Mouse (Mus musculus): ENCODE results near the gene Glis2. TPM values are rescaled to one million over a fixed set of nuclear protein-coding genes. Genes with fewer than 3 reads are reported as not detected.

Glis2 gene
- polyA plus RNA-seq, 1 experiment from 2014 or later, result 9.2 TPM

GRCm38 (mm10) chr16:4663806-4664205 is 69.3 kb downstream of the Glis2 start:
- Histone ChIP-seq H3K27me3 (replicated peaks; ENCODE audit: control insufficient read depth, insufficient read depth, low read length) (no peaks in the 10 kb centered on the region), H3K36me3 (ENCODE audit: control insufficient read depth, insufficient read depth) (peaks cover 54% of the 10 kb centered on the region), H3K4me2 (replicated peaks; ENCODE audit: low read depth) (no peak overlapping the region), H3K4me3 (ENCODE audit: low read depth, low read length) (no peak overlapping the region), H3K9ac (ENCODE audit: low read depth, low read length) (no peak overlapping the region), H3K4me1 (replicated peaks; ENCODE audit: control insufficient read depth, insufficient read depth, low read length) (no peaks in the 10 kb centered on the region), H3K9me3 (ENCODE audit: control insufficient read depth) (no peaks in the 10 kb centered on the region), H3K27ac (ENCODE audit: low read depth, low read length) (no peak overlapping the region)
- no peak for TF ChIP-seq CTCF (IDR thresholded peaks at IDR 0.05; ENCODE audit: low read depth)
- ATAC-seq, result no peak
- WGBS, result 89% methylated on average over 2 of the region's 2 CpGs

DNA sequence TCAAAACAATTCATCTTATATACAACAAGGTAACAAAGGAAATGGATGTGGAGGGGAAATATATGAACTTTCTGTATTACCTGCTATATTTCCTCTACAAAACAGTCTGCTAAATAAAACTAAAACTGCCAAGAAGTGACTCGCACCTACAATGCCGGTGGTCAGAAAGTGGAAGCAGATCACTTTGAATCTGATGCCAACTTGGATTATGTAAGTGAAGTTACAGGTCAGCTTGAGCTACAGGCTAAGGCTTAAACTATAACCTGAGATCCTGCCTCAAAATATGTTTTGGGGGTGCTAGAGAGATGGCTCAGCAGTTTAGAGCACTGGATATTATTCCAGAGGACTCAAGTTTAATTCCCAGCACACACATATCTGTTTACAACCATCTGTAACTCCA is 71.2 kb downstream of the Glis2 start:
- no peak overlapping the region for H3K27ac ChIP-seq (ENCODE audit: low read depth, low read length)
- no peaks in the 10 kb centered on the region for H3K4me1 ChIP-seq (replicated peaks; ENCODE audit: control insufficient read depth, insufficient read depth, low read length)
- no peak overlapping the region for H3K4me2 ChIP-seq (replicated peaks; ENCODE audit: low read depth)
- no peak for TF ChIP-seq CTCF (IDR thresholded peaks at IDR 0.05; ENCODE audit: low read depth)
- H3K27me3 ChIP-seq (replicated peaks; ENCODE audit: control insufficient read depth, insufficient read depth, low read length), result no peaks in the 10 kb centered on the region
- no peak for ATAC-seq
- H3K36me3 ChIP-seq (ENCODE audit: control insufficient read depth, insufficient read depth), result peaks cover 62% of the 10 kb centered on the region
- H3K4me3 ChIP-seq (ENCODE audit: low read depth, low read length), result no peak overlapping the region
- WGBS, result 98% methylated on average over 2 of the region's 2 CpGs
- H3K9ac ChIP-seq (ENCODE audit: low read depth, low read length), result no peak overlapping the region
- no peaks in the 10 kb centered on the region for H3K9me3 ChIP-seq (ENCODE audit: control insufficient read depth)

GRCm38 (mm10) chr16:4667190-4667808 is 72.8 kb downstream of the Glis2 start:
- H3K4me1 ChIP-seq (replicated peaks; ENCODE audit: control insufficient read depth, insufficient read depth, low read length), result no peaks in the 10 kb centered on the region
- H3K4me3 ChIP-seq (ENCODE audit: low read depth, low read length), result no peak overlapping the region
- H3K9ac ChIP-seq (ENCODE audit: low read depth, low read length), result no peak overlapping the region
- TF ChIP-seq CTCF (IDR thresholded peaks at IDR 0.05; ENCODE audit: low read depth), result peak; percentile 95
- H3K4me2 ChIP-seq (replicated peaks; ENCODE audit: low read depth), result no peak overlapping the region
- no peaks in the 10 kb centered on the region for H3K9me3 ChIP-seq (ENCODE audit: control insufficient read depth)
- no peaks in the 10 kb centered on the region for H3K27me3 ChIP-seq (replicated peaks; ENCODE audit: control insufficient read depth, insufficient read depth, low read length)
- 26% methylated on average over 3 of the region's 3 CpGs for WGBS
- peak; percentile 66 for ATAC-seq
- peaks cover 50% of the 10 kb centered on the region for H3K36me3 ChIP-seq (ENCODE audit: control insufficient read depth, insufficient read depth)
- no peak overlapping the region for H3K27ac ChIP-seq (ENCODE audit: low read depth, low read length)

DNA sequence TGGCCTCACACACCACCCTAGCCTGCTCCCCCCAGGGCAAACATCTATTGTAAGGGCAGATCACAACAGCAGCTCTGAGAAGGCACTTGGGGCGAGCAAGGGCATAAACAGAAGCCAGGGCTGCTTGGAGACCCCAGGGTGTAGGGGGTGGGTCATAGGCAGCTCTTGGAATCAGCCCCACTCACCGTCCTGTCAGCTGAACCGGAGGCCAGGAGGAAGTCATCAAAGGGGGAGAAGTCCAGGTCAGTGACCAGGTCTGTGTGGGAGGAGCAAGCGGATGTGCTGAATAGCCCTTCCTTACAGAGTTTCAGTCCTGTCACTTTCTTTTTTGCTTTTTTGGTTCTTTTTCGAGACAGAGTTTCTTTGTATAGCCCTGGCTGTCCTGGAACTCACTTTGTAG is 75.8 kb downstream of the Glis2 start:
- Histone ChIP-seq H3K4me1 (replicated peaks; ENCODE audit: control insufficient read depth, insufficient read depth, low read length) (0 out of 2 replicates have a peak, but pooled peaks cover 2% of the 10 kb centered on the region), H3K36me3 (ENCODE audit: control insufficient read depth, insufficient read depth) (peaks cover 52% of the 10 kb centered on the region), H3K9me3 (ENCODE audit: control insufficient read depth) (no peaks in the 10 kb centered on the region), H3K27ac (ENCODE audit: low read depth, low read length) (no peak overlapping the region), H3K9ac (ENCODE audit: low read depth, low read length) (no peak overlapping the region), H3K4me2 (replicated peaks; ENCODE audit: low read depth) (no peak overlapping the region), H3K4me3 (ENCODE audit: low read depth, low read length) (no peak overlapping the region), H3K27me3 (replicated peaks; ENCODE audit: control insufficient read depth, insufficient read depth, low read length) (no peaks in the 10 kb centered on the region)
- no peak for TF ChIP-seq CTCF (IDR thresholded peaks at IDR 0.05; ENCODE audit: low read depth)
- 60% methylated on average over 5 of the region's 5 CpGs for whole genome bisulfite sequencing
- ATAC-seq, result no peak

GRCm38 (mm10) chr16:4674091-4674490 is 79.6 kb downstream of the Glis2 start:
- Histone ChIP-seq H3K9me3 (ENCODE audit: control insufficient read depth) (no peaks in the 10 kb centered on the region), H3K27ac (ENCODE audit: low read depth, low read length) (no peak overlapping the region), H3K9ac (ENCODE audit: low read depth, low read length) (no peak overlapping the region), H3K4me1 (replicated peaks; ENCODE audit: control insufficient read depth, insufficient read depth, low read length) (peaks cover 7% of the 10 kb centered on the region; the same call in 1 of the 2 replicates), H3K36me3 (ENCODE audit: control insufficient read depth, insufficient read depth) (peaks cover 38% of the 10 kb centered on the region), H3K4me3 (ENCODE audit: low read depth, low read length) (no peak overlapping the region), H3K4me2 (replicated peaks; ENCODE audit: low read depth) (no peak overlapping the region), H3K27me3 (replicated peaks; ENCODE audit: control insufficient read depth, insufficient read depth, low read length) (no peaks in the 10 kb centered on the region)
- no peak for ATAC-seq
- no peak for TF ChIP-seq CTCF (IDR thresholded peaks at IDR 0.05; ENCODE audit: low read depth)
- WGBS, result 76% methylated on average over 4 of the region's 4 CpGs

Other genes starting within 250 kb of the Glis2 start
- 1.5 and 2.1 TPM in 2 replicates for gene Adcy9, start 174.2 kb upstream of the Glis2 start, polyA plus RNA-seq (2015; fragmentation: Nextera tagmentation; extraction: Ambion mirVana)
- gene Srl, start 52.9 kb upstream of the Glis2 start, polyA plus RNA-seq (2015; fragmentation: Nextera tagmentation; extraction: Ambion mirVana), result 2.2 and 2.4 TPM in 2 replicates
- gene Tfap4, start 34.9 kb upstream of the Glis2 start, polyA plus RNA-seq (2015; fragmentation: Nextera tagmentation; extraction: Ambion mirVana), result 9.3 and 10.8 TPM in 2 replicates
- 63.3 and 72.1 TPM in 2 replicates for gene Pam16, start 30.3 kb downstream of the Glis2 start, polyA plus RNA-seq (2015; fragmentation: Nextera tagmentation; extraction: Ambion mirVana)
- gene Vasn, start 45.2 kb downstream of the Glis2 start, polyA plus RNA-seq (2015; fragmentation: Nextera tagmentation; extraction: Ambion mirVana), result 5.0 and 5.3 TPM in 2 replicates
- 37.9 and 38.6 TPM in 2 replicates for gene Dnaja3, start 45.3 kb downstream of the Glis2 start, polyA plus RNA-seq (2015; fragmentation: Nextera tagmentation; extraction: Ambion mirVana)
- 25.3 and 27.5 TPM in 2 replicates for gene Coro7, start 85.1 kb downstream of the Glis2 start, polyA plus RNA-seq (2015; fragmentation: Nextera tagmentation; extraction: Ambion mirVana)
- gene Nmral1, start 124.6 kb downstream of the Glis2 start, polyA plus RNA-seq (2015; fragmentation: Nextera tagmentation; extraction: Ambion mirVana), result 10.2 and 11.6 TPM in 2 replicates
- 63.1 and 64.3 TPM in 2 replicates for gene Hmox2, start 131.6 kb downstream of the Glis2 start, polyA plus RNA-seq (2015; fragmentation: Nextera tagmentation; extraction: Ambion mirVana)
- gene Cdip1, start 195.6 kb downstream of the Glis2 start, polyA plus RNA-seq (2015; fragmentation: Nextera tagmentation; extraction: Ambion mirVana), result 68.0 and 75.2 TPM in 2 replicates
- gene 4930562C15Rik, start 240.7 kb downstream of the Glis2 start, polyA plus RNA-seq (2015; fragmentation: Nextera tagmentation; extraction: Ambion mirVana), result not detected in 2 replicates